Mouse (Mus musculus) kidney, embryonic 16.5 days (tissue): ENCODE results near the gene Tmem132b. TPM values are rescaled to one million over a fixed set of nuclear protein-coding genes. Genes with fewer than 3 reads are reported as not detected.
A peak's percentile ranks its signal among the peaks of the same experiment; 100 is the strongest.

Experiments used
- ATAC-seq: fragments of 200-750 bp; cut with Nextera tagmentation; 2 replicates; pipeline ENCODE4 v1.8.0; 2017; ENCODE audit warnings: moderate TSS enrichment; ENCODE audit not compliant: low FRiP score, low TSS enrichment
- H3K27ac ChIP-seq: fragments of 300-500 bp; sonication (generic); 2 replicates; pipeline ENCODE4 v1.5.1; 2014; ENCODE audit warnings: low read length
- H3K27me3 ChIP-seq: fragments of 300-500 bp; sonication (generic); 2 replicates; pipeline ENCODE4 v1.6.1; 2014; ENCODE audit warnings: low read length, control low read depth, mixed read lengths; ENCODE audit not compliant: insufficient read depth
- H3K36me3 ChIP-seq: fragments of 300-500 bp; sonication (generic); 2 replicates; pipeline ENCODE4 v1.6.1; 2014; ENCODE audit warnings: low read length, control low read depth, mixed read lengths; ENCODE audit not compliant: insufficient read depth
- H3K4me1 ChIP-seq: fragments of 300-500 bp; sonication (generic); 2 replicates; pipeline ENCODE4 v1.6.1; 2014; ENCODE audit warnings: low read length, control low read depth, mixed read lengths; ENCODE audit not compliant: insufficient read depth
- H3K4me2 ChIP-seq: fragments of 300-500 bp; sonication (generic); replicated peaks from 2 replicates; pipeline ENCODE4 v1.6.1; 2014; ENCODE audit warnings: low read depth, low read length
- H3K4me3 ChIP-seq: fragments of 300-500 bp; sonication (generic); 2 replicates; pipeline ENCODE4 v1.5.1; 2014; ENCODE audit warnings: mild to moderate bottlenecking, low read length
- H3K9ac ChIP-seq: fragments of 300-500 bp; sonication (generic); replicated peaks from 2 replicates; pipeline ENCODE4 v1.6.1; 2014; ENCODE audit warnings: low read length
- H3K9me3 ChIP-seq: fragments of 300-500 bp; sonication (generic); 2 replicates; pipeline ENCODE4 v1.6.1; 2016; ENCODE audit warnings: low read length, control low read depth
- WGBS: fragments of 180-500 bp; shearing (Covaris S2); extraction: QIAGEN DNeasy Blood & Tissue Kit; methylation state at CpG from one replicate; pipeline ENCODE4 v1.1.7; 2014; 5-methylcytosine and 5-hydroxymethylcytosine counted together
- polyA plus RNA-seq: library from polyadenylated mRNA; unstranded; fragments of >200 nt; fragmentation: Nextera tagmentation; extraction: Ambion mirVana; gene quantifications from 2 replicates; pipeline ENCODE4 v1.2.1, GENCODE M21; 2015

Gene Tmem132b
- polyA plus RNA-seq, 1 experiment from 2014 or later: 0.39 TPM

GRCm38 (mm10) chr5:125588203-125588602 is 56.6 kb downstream of the Tmem132b start:
- H3K4me2 ChIP-seq: no peak overlapping the region
- no peak overlapping the region for H3K4me3 ChIP-seq
- H3K9ac ChIP-seq: no peak overlapping the region
- 0 out of 2 replicates have a peak, but pooled peaks cover 3% of the 10 kb centered on the region for H3K27me3 ChIP-seq
- 69% methylated on average over 7 of the region's 7 CpGs for WGBS
- no peak for ATAC-seq
- H3K27ac ChIP-seq: no peak overlapping the region
- 0 out of 2 replicates have a peak, but pooled peaks cover 4% of the 10 kb centered on the region for H3K4me1 ChIP-seq
- no peaks in the 10 kb centered on the region for H3K36me3 ChIP-seq
- H3K9me3 ChIP-seq: no peaks in the 10 kb centered on the region

GRCm38 (mm10) chr5:125588876-125589667 is 57.5 kb downstream of the Tmem132b start:
- H3K4me2 ChIP-seq: peak overlapping the region; percentile 65
- H3K27ac ChIP-seq: no peak overlapping the region
- peak overlapping the region; percentile 44 for H3K4me3 ChIP-seq
- peak; percentile 87; the same call in 1 of the 2 replicates for ATAC-seq
- no peaks in the 10 kb centered on the region for H3K9me3 ChIP-seq
- H3K27me3 ChIP-seq: 0 out of 2 replicates have a peak, but pooled peaks cover 3% of the 10 kb centered on the region
- H3K36me3 ChIP-seq: no peaks in the 10 kb centered on the region
- 6% methylated on average over 18 of the region's 18 CpGs for WGBS
- 0 out of 2 replicates have a peak, but pooled peaks cover 4% of the 10 kb centered on the region for H3K4me1 ChIP-seq
- H3K9ac ChIP-seq: peak overlapping the region; percentile 48

DNA sequence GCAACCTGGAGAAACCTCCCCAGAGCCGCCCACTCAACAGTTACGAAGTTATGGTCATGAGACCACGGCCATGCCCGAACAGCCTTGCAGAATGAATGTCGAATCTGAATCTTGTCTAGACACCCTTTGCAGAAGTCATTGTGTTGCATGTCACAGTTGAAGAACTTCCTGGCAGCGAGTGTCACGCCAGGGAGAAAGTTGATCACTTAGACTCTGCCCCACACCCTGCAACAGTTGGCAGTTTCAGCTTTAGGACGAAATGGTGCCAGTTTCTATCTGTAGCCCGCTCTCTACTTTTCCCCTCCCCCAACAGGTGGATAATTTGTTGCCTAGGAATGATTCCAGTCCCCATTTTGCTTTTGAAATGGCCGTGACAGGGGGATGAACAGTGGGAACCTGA is 66.5 kb downstream of the Tmem132b start:
- Histone ChIP-seq H3K9me3 (no peaks in the 10 kb centered on the region), H3K4me1 (no peaks in the 10 kb centered on the region), H3K27ac (no peak overlapping the region), H3K36me3 (no peaks in the 10 kb centered on the region), H3K4me2 (no peak overlapping the region), H3K27me3 (no peaks in the 10 kb centered on the region), H3K4me3 (no peak overlapping the region), H3K9ac (no peak overlapping the region)
- 69% methylated on average over 10 of the region's 10 CpGs for WGBS
- no peak for ATAC-seq

DNA sequence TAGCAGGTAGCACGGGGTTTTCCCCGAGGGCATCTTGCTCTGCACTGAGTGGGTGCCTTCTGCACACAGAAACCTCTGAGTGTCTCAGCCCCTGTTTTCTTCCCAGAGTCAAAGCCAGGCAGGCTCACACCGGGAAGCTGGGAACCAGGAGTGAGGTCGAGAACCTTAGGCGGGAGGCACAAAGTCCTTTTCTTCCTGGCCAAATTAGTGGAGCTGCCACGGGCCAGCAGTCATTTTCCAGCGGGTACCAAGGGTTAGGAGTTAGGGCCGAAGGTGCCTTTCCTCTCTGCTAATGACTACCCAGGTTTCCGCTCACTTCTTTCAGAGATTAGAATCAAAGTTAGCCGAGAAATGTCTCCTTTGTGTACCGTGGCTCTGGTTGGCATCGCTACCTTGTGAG is 75.6 kb downstream of the Tmem132b start:
- no peaks in the 10 kb centered on the region for H3K27me3 ChIP-seq
- WGBS: 66% methylated on average over 12 of the region's 12 CpGs

DNA sequence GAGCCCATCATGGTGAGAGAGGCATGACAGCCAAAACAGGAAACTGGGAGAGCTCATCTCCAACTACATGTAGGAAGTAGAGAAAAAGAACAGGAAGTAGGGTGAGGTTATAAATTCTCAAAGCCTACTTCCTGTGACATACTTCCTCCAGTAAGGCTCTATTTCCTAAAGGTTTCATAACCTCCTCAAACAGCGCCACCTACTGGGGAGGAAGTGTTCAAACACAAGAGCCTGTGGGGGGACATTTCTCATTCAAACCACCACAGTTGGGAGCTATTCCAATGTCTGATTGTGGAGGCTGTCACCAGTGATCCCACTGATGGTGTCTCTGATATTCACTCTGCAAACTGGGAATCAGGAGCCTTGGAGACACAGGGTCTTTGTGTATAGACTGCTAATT is 78.4 kb downstream of the Tmem132b start:
- H3K4me1 ChIP-seq: no peaks in the 10 kb centered on the region
- no peaks in the 10 kb centered on the region for H3K36me3 ChIP-seq
- no peak overlapping the region for H3K4me3 ChIP-seq
- H3K27ac ChIP-seq: no peak overlapping the region
- no peak overlapping the region for H3K9ac ChIP-seq
- H3K27me3 ChIP-seq: no peaks in the 10 kb centered on the region
- no peak for ATAC-seq
- H3K4me2 ChIP-seq: no peak overlapping the region
- WGBS: 65% methylated on average over 1 of the region's 1 CpGs
- peaks cover 7% of the 10 kb centered on the region; the same call in 1 of the 2 replicates for H3K9me3 ChIP-seq

More for the DNA sequence above, 75.6 kb downstream of the Tmem132b start:
- Histone ChIP-seq H3K4me3 (no peak overlapping the region), H3K9ac (no peak overlapping the region), H3K4me2 (no peak overlapping the region), H3K4me1 (no peaks in the 10 kb centered on the region), H3K27ac (no peak overlapping the region), H3K36me3 (no peaks in the 10 kb centered on the region), H3K9me3 (0 out of 2 replicates have a peak, but pooled peaks cover 4% of the 10 kb centered on the region)
- ATAC-seq: no peak

DNA sequence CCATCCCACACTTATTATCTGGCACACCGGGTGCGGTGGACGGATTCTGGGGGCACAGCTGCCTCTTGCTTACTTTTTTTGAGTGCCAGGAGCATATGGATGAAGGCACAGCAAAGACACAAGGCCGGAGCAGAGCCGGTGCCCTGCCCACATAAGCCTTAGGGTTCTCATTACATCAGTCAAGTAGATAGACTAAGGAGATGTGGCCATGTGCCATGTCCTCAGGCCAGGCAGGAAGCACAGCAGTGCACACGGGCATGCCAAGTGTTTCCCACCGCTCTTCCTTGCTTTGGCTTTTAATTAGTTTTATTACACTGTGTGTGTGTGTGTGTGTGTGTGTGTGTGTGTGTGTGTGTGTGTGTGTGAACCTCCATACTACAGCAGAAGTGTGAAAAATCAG is 80.9 kb downstream of the Tmem132b start:
- ATAC-seq: no peak
- H3K27me3 ChIP-seq: no peaks in the 10 kb centered on the region
- no peak overlapping the region for H3K4me3 ChIP-seq
- H3K36me3 ChIP-seq: no peaks in the 10 kb centered on the region
- H3K27ac ChIP-seq: no peak overlapping the region
- WGBS: 92% methylated on average over 7 of the region's 7 CpGs
- no peak overlapping the region for H3K9ac ChIP-seq
- H3K4me1 ChIP-seq: no peaks in the 10 kb centered on the region
- H3K9me3 ChIP-seq: peaks cover 20% of the 10 kb centered on the region
- no peak overlapping the region for H3K4me2 ChIP-seq

DNA sequence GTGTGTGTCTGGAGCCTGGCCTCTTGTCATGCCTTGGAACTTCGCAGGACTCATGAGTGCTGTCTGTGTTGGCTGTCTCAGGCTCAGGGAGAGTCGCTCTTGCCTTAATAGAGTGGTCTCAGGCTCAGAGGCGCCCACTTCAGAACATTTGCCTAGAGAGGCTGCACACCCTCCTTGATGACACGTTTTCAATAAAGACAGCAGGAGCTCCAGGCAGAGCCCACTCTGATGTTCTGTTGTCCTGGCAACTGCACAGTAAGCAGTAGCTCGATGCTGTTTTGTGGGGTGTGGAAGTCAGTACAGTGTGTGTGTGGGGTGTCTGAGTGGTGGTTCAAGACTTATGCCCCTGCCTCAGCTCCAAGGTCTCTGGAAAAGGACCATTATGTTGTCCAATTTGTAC is 81.6 kb downstream of the Tmem132b start:
- Histone ChIP-seq H3K36me3 (no peaks in the 10 kb centered on the region), H3K4me3 (no peak overlapping the region), H3K27me3 (no peaks in the 10 kb centered on the region), H3K9me3 (peaks cover 27% of the 10 kb centered on the region), H3K4me1 (no peaks in the 10 kb centered on the region), H3K9ac (no peak overlapping the region), H3K4me2 (no peak overlapping the region), H3K27ac (no peak overlapping the region)
- 88% methylated on average over 5 of the region's 5 CpGs for WGBS
- no peak for ATAC-seq

- no peaks in the 10 kb centered on the region for H3K36me3 ChIP-seq
- no peak overlapping the region for H3K27ac ChIP-seq
- WGBS: 57% methylated on average over 2 of the region's 2 CpGs
- H3K27me3 ChIP-seq: no peaks in the 10 kb centered on the region
- no peak overlapping the region for H3K4me3 ChIP-seq
- no peak overlapping the region for H3K4me2 ChIP-seq
- no peak overlapping the region for H3K9ac ChIP-seq
- no peak for ATAC-seq
- H3K9me3 ChIP-seq: peaks cover 27% of the 10 kb centered on the region
- no peaks in the 10 kb centered on the region for H3K4me1 ChIP-seq
Measured at GRCm38 (mm10) chr5:125614348-125614747, 82.8 kb downstream of the Tmem132b start.

GRCm38 (mm10) chr5:125617050-125617449 is 85.5 kb downstream of the Tmem132b start:
- H3K9ac ChIP-seq: no peak overlapping the region
- H3K27ac ChIP-seq: no peak overlapping the region
- H3K4me3 ChIP-seq: no peak overlapping the region
- H3K4me2 ChIP-seq: no peak overlapping the region
- peaks cover 23% of the 10 kb centered on the region for H3K9me3 ChIP-seq
- ATAC-seq: no peak
- no peaks in the 10 kb centered on the region for H3K36me3 ChIP-seq
- no peaks in the 10 kb centered on the region for H3K4me1 ChIP-seq
- WGBS: 97% methylated on average over 1 of the region's 1 CpGs
- H3K27me3 ChIP-seq: no peaks in the 10 kb centered on the region

DNA sequence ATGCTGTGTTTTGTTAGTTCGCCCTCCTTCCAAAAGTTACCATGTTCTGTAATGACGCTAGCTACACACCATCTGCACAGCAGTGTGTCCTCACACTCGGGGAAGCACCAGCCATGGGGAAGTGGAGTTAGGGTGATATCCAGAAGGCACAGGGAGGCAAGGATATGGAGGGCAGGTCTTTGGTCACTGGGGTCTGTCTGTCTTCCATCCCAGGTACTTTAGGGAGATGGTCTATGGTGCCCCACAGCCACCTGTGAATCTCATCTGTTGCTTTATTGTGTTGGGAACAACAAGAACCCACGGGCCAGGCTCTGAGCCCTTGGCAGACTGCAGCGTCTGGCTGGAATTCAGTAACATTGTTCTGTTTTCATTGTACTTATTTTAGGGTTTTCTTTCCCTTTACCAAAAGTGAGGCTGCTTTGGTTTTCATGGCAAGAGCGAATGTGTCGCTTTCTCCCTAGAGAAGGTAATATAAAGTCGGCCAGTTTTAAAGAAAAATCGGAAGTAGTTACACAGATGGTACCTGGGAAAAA is 96.3 kb downstream of the Tmem132b start:
- Histone ChIP-seq H3K27ac (no peak overlapping the region), H3K9me3 (no peaks in the 10 kb centered on the region), H3K36me3 (no peaks in the 10 kb centered on the region), H3K4me2 (no peak overlapping the region), H3K4me3 (no peak overlapping the region), H3K9ac (no peak overlapping the region), H3K4me1 (no peaks in the 10 kb centered on the region), H3K27me3 (no peaks in the 10 kb centered on the region)
- 87% methylated on average over 9 of the region's 9 CpGs for WGBS
- no peak for ATAC-seq
